Mouse (Mus musculus): ENCODE measurements around the gene Sla2. TPM values are rescaled to one million over a fixed set of nuclear protein-coding genes. Genes with fewer than 3 reads are reported as not detected.
"Not testable (repeated sequence)": the region's sequence is repeated elsewhere in the genome, so short reads cannot be mapped to it uniquely, and the experiment has no call there.

Sla2 gene
- polyA plus RNA-seq, 1 experiment from 2014 or later: 0.67 TPM

- DNase-seq (ENCODE audit: low spot score): not testable (repeated sequence)
These were observed 32.2 kb upstream of the Sla2 start for GRCm38 (mm10) chr2:156919191-156919590.

DNA sequence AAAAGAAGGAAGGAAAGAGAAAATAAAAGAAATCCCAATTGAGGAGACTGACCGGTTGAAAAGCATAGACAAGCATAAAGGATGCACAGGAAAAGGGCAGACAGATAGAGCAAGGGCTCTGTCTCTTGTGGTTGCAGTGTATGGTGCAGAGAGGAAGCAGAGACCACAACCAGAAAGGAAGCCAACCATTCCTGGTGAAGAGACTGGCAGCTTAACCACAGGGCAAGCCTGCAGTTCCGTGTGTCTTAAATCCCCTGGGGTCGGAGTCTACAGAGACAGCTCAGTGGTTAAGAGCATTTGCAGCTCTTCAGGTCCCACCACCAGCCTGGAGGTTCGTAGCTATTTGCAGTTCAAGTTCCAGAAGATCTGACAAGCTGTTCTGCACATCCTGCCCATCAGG, 31.6 kb upstream of the Sla2 start:
- Histone ChIP-seq H3K4me1 (no peaks in the 10 kb centered on the region), H3K27me3 (ENCODE audit: low read depth, poor library complexity, severe bottlenecking) (no peaks in the 10 kb centered on the region), H3K27ac (replicated peaks) (no peak overlapping the region), H3K9me3 (replicated peaks) (no peaks in the 10 kb centered on the region), H3K4me3 (no peak overlapping the region), H3K36me3 (no peaks in the 10 kb centered on the region)
- 62% methylated on average over 4 of the region's 4 CpGs for WGBS
- no peak for DNase-seq (ENCODE audit: low spot score)

More at GRCm38 (mm10) chr2:156919191-156919590, 32.2 kb upstream of the Sla2 start:
- H3K4me1 ChIP-seq; H3K27ac ChIP-seq (replicated peaks); H3K27me3 ChIP-seq (ENCODE audit: low read depth, poor library complexity, severe bottlenecking); H3K36me3 ChIP-seq; H3K9me3 ChIP-seq (replicated peaks); H3K4me3 ChIP-seq: not testable (repeated sequence)
- 91% methylated on average over 11 of the region's 11 CpGs for WGBS

GRCm38 (mm10) chr2:156916419-156917125, 29.6 kb upstream of the Sla2 start:
- WGBS: 92% methylated on average over 3 of the region's 3 CpGs

DNA sequence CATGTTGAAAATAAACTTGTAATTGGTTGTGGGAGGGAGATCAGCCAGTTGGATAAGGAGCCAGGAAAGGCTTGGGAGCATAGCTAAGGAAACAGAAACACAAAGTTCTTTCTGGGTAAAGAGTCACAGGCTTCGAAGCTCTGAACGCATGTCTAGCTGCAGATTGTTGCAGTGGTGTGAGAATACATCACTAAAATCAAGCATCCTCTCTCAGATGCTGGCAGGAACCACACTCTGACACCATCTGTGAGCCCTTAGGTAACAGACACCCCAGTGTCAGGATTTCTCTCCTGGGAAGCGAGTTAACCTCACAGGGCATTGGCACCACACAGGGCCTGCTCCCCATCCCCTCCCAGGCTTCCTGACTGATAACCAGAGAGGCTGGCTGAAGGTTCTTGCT, 28.6 kb upstream of the Sla2 start:
- DNase-seq (ENCODE audit: low spot score): no peak
- no peaks in the 10 kb centered on the region for H3K36me3 ChIP-seq
- no peaks in the 10 kb centered on the region for H3K27me3 ChIP-seq (ENCODE audit: low read depth, poor library complexity, severe bottlenecking)
- H3K9me3 ChIP-seq (replicated peaks): no peaks in the 10 kb centered on the region
- H3K27ac ChIP-seq (replicated peaks): no peak overlapping the region
- H3K4me1 ChIP-seq: no peaks in the 10 kb centered on the region
- 83% methylated on average over 3 of the region's 3 CpGs for WGBS
- no peak overlapping the region for H3K4me3 ChIP-seq

More at GRCm38 (mm10) chr2:156916419-156917125, 29.6 kb upstream of the Sla2 start:
- no peak overlapping the region for H3K27ac ChIP-seq (replicated peaks)
- no peak overlapping the region for H3K4me3 ChIP-seq
- no peak for DNase-seq (ENCODE audit: low spot score)
- no peaks in the 10 kb centered on the region for H3K4me1 ChIP-seq
- H3K27me3 ChIP-seq (ENCODE audit: low read depth, poor library complexity, severe bottlenecking): no peaks in the 10 kb centered on the region
- no peaks in the 10 kb centered on the region for H3K9me3 ChIP-seq (replicated peaks)
- H3K36me3 ChIP-seq: no peaks in the 10 kb centered on the region

DNA sequence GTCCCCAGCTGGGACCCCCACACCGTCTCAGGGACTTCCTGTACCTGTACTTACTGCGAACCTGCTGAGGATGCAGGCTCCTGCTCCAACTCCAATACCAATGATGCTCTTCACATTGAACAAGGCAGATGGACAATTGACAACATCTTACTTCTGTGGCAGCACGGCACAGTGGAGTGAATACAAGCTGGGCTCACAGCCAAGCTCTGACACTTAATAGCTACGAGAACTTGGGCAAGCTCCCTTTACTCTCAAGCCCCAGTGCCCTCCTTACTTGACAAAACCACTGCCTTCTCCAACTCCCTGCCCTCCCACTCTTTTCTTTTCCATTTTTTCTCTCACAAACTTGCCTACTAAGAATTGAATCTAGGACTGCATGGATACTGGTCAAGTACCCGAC, 26.2 kb upstream of the Sla2 start:
- Histone ChIP-seq H3K27ac (replicated peaks) (no peak overlapping the region), H3K9me3 (replicated peaks) (no peaks in the 10 kb centered on the region), H3K4me3 (no peak overlapping the region), H3K4me1 (no peaks in the 10 kb centered on the region), H3K27me3 (ENCODE audit: low read depth, poor library complexity, severe bottlenecking) (no peaks in the 10 kb centered on the region), H3K36me3 (no peaks in the 10 kb centered on the region)
- no peak for DNase-seq (ENCODE audit: low spot score)
- WGBS: 89% methylated on average over 5 of the region's 5 CpGs

GRCm38 (mm10) chr2:156905931-156906330, 18.9 kb upstream of the Sla2 start:
- H3K36me3 ChIP-seq; H3K27ac ChIP-seq (replicated peaks); H3K4me3 ChIP-seq; DNase-seq (ENCODE audit: low spot score); H3K27me3 ChIP-seq (ENCODE audit: low read depth, poor library complexity, severe bottlenecking); H3K4me1 ChIP-seq; H3K9me3 ChIP-seq (replicated peaks): not testable (repeated sequence)
- 37% methylated on average over 4 of the region's 4 CpGs for WGBS

- Histone ChIP-seq H3K36me3 (no peaks in the 10 kb centered on the region), H3K27ac (replicated peaks) (no peak overlapping the region), H3K27me3 (ENCODE audit: low read depth, poor library complexity, severe bottlenecking) (no peaks in the 10 kb centered on the region), H3K9me3 (replicated peaks) (no peaks in the 10 kb centered on the region), H3K4me3 (no peak overlapping the region), H3K4me1 (peaks cover 8% of the 10 kb centered on the region; the same call in 1 of the 2 replicates)
- 31% methylated on average over 6 of the region's 6 CpGs for WGBS
- peak; percentile 49 for DNase-seq (ENCODE audit: low spot score)
These were observed 18.2 kb upstream of the Sla2 start for GRCm38 (mm10) chr2:156904976-156905717.

GRCm38 (mm10) chr2:156903367-156903766, 16.4 kb upstream of the Sla2 start:
- no peaks in the 10 kb centered on the region for H3K27me3 ChIP-seq (ENCODE audit: low read depth, poor library complexity, severe bottlenecking)
- H3K4me3 ChIP-seq: no peak overlapping the region
- DNase-seq (ENCODE audit: low spot score): no peak
- 33% methylated on average over 2 of the region's 2 CpGs for WGBS
- peaks cover 8% of the 10 kb centered on the region; the same call in 1 of the 2 replicates for H3K4me1 ChIP-seq
- H3K36me3 ChIP-seq: no peaks in the 10 kb centered on the region
- H3K9me3 ChIP-seq (replicated peaks): no peaks in the 10 kb centered on the region
- H3K27ac ChIP-seq (replicated peaks): no peak overlapping the region

DNA sequence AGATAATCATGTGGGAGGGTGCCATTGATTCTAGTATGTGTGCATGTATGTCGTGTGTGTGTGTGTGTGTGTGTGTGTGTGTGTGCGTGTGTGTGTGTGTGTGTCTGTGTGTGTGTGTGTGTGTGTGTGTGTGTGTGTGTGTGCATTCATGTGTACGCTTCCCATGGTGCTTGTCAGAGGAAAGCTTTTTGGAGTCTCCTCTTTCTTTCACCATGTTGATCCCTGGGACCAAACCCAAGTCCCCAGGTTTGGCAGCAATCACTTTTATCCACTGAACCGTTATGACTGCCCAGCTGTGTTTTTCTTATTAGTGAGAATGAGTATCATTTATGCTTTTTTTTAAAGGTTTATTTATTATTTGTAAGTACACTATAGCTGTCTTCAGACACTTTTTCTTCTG, 15.4 kb upstream of the Sla2 start:
- H3K27ac ChIP-seq (replicated peaks); H3K27me3 ChIP-seq (ENCODE audit: low read depth, poor library complexity, severe bottlenecking); H3K4me3 ChIP-seq; H3K9me3 ChIP-seq (replicated peaks); DNase-seq (ENCODE audit: low spot score); H3K4me1 ChIP-seq; H3K36me3 ChIP-seq: not testable (repeated sequence)
- WGBS: 88% methylated on average over 4 of the region's 4 CpGs

DNA sequence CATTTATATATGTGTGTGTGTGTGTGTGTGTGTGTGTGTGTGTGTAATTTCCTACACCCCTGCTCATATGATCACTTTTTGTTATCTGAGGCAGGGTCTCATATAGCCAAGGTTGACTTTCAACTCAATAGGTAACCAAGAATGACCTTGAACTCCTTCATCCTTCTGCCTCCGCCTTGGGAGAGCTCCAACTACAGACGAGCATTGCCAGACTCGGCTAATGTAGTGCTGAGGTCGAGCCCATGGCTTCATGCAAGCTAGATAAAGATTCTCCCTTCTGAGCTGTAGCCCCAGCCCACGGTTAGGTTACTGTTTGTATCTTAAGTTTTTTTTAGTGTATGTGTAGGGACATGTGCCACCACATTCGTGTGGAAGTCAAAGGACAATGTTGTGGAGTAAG, 14.9 kb upstream of the Sla2 start:
- H3K4me1 ChIP-seq: peaks cover 8% of the 10 kb centered on the region; the same call in 1 of the 2 replicates
- no peaks in the 10 kb centered on the region for H3K27me3 ChIP-seq (ENCODE audit: low read depth, poor library complexity, severe bottlenecking)
- H3K27ac ChIP-seq (replicated peaks): no peak overlapping the region
- no peak for DNase-seq (ENCODE audit: low spot score)
- H3K36me3 ChIP-seq: no peaks in the 10 kb centered on the region
- no peak overlapping the region for H3K4me3 ChIP-seq
- WGBS: 85% methylated on average over 6 of the region's 6 CpGs
- H3K9me3 ChIP-seq (replicated peaks): no peaks in the 10 kb centered on the region

DNA sequence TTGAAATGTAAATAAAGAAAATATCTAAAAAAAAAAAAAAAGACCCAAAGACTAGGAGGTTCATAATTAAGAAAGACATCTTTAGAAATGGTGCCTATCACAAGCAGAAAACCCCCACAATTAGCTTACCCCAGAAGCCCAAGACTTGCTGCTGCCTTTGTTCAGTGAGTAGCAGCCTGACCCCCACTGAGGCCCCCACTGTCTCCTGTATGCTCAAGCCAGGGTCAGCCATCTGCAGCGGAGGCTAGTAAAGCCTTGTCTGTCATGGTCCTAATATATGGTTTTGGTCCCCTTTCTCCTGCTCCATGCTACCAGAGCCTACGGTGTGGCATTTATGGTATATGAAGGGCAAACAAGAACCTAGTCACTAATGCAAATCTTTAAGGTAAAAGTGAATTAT, 14.4 kb upstream of the Sla2 start:
- DNase-seq (ENCODE audit: low spot score): no peak
- H3K36me3 ChIP-seq: no peaks in the 10 kb centered on the region
- peaks cover 8% of the 10 kb centered on the region; the same call in 1 of the 2 replicates for H3K4me1 ChIP-seq
- 87% methylated on average over 2 of the region's 2 CpGs for WGBS
- H3K4me3 ChIP-seq: no peak overlapping the region
- no peaks in the 10 kb centered on the region for H3K27me3 ChIP-seq (ENCODE audit: low read depth, poor library complexity, severe bottlenecking)
- no peak overlapping the region for H3K27ac ChIP-seq (replicated peaks)
- no peaks in the 10 kb centered on the region for H3K9me3 ChIP-seq (replicated peaks)

GRCm38 (mm10) chr2:156899184-156899583, 12.2 kb upstream of the Sla2 start:
- H3K27ac ChIP-seq (replicated peaks): no peak overlapping the region
- no peaks in the 10 kb centered on the region for H3K27me3 ChIP-seq (ENCODE audit: low read depth, poor library complexity, severe bottlenecking)
- no peaks in the 10 kb centered on the region for H3K36me3 ChIP-seq
- H3K4me3 ChIP-seq: no peak overlapping the region
- DNase-seq (ENCODE audit: low spot score): no peak
- WGBS: 82% methylated on average over 4 of the region's 4 CpGs
- no peaks in the 10 kb centered on the region for H3K9me3 ChIP-seq (replicated peaks)
- no peaks in the 10 kb centered on the region for H3K4me1 ChIP-seq

DNA sequence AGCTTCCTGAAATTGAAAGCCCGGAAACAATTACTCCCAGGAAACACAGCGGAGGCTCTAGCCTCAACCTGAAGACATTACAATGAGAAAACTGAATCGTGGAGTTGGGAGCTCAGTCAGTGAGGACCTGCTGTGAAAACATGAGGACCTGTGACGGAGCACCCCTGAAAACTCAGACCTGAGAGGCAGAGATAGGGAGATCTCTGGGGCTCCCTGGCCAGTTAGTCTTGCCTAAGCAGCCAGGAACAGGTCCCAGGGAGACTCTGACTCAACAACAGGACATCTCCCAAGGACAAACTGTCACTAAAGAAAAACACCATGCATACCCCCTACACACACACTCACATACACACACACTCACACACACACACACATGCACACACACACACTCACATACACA, 11.4 kb upstream of the Sla2 start:
- Histone ChIP-seq H3K27me3 (ENCODE audit: low read depth, poor library complexity, severe bottlenecking) (no peaks in the 10 kb centered on the region), H3K27ac (replicated peaks) (no peak overlapping the region), H3K4me3 (no peak overlapping the region), H3K36me3 (no peaks in the 10 kb centered on the region), H3K4me1 (no peaks in the 10 kb centered on the region), H3K9me3 (replicated peaks) (no peaks in the 10 kb centered on the region)
- 80% methylated on average over 4 of the region's 4 CpGs for WGBS
- DNase-seq (ENCODE audit: low spot score): no peak
